Mouse (Mus musculus): ENCODE results near the gene Vti1b. TPM values are rescaled to one million over a fixed set of nuclear protein-coding genes. Genes with fewer than 3 reads are reported as not detected.

Vti1b gene
- 18.5 and 19.4 TPM in 2 replicates for polyA plus RNA-seq (2012; rRNA removed)

DNA sequence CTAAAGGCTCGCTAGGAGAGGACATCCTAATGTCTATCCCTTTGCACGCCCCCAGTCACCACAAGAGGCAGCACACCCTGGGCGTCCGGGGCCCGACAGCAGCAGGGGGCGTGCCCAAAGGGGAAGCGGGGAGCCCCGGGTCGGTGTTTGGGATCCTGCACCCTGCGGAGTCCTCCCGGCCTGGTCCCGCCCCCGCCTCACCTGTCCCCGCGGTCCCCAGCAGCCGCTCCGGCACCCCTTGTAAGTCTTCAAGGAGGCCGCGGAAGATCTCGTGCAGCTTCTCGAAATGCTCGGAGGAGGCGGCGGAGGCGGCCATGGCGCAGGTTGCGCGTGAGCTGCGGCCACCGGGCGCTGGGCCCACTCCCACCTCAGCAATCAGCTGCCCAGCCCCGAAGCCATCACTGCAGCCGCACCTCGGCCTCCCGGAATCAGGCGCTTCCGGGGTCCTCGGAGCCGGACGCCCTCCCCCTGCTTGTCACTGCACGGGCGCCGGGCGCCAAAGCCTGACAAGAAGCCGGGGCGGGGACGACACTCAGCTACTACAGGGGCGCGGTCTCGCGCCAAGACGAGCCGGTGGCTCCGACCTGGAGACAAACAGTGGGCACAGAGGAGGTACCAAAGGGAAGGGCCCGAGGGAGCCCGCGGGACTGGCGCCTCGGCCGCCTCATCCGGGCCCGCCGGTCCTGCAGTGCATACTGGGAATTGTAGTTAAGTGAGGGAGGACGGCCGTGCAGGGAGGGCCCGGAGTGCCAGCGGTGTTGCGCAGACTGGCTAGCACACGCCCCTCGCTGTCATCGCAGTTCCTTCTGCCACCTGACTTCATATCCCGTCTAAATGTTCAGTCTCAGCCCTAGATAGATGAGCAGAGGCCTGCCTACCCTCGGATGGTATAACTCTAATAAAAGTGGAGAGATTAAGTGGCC, at the start of gene Vti1b:
Gene Vti1b (minus strand): TSS at position 649 of the 923 bp plus-strand sequence.

DNA sequence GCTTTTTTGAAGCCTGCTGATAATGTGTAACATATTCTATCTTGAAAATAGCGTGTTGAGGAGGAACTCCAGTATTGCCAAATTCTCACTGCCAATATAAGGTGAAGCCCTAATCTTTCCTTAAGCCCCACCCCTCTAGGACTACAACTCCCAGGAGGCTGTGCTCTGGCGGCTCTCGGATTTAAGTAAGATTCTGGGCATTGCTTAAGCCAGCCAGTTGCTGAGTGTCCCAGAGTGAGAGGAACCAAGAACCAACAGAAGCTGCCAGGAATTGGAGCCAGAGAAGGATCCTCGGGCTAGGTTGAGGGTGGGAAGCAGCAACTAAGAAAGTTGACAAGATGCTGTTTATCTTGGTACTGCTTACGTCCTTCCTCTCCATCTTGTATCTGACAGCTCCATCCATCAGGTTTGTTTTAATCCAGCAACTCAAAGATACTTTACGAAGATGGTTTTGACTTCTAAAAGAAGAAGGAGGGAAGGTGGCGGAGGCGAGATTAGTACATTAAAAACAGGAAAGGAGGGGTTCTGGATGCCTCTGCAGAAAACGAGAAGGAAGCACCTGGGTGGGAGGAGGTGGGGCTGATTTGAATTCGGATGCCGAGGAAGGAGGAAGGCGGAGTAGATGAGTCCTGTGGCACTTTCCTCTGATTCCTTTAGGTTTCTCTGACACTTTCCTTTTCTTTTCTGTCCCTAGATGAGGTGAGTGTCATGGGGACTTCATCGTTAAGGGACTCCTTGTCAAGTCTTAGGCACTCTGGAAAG, 36.4 kb upstream of the Vti1b start, which contains the start of gene Rdh12:
Gene Rdh12 (plus strand): TSS at position 212 of the 762 bp plus-strand sequence.

DNA sequence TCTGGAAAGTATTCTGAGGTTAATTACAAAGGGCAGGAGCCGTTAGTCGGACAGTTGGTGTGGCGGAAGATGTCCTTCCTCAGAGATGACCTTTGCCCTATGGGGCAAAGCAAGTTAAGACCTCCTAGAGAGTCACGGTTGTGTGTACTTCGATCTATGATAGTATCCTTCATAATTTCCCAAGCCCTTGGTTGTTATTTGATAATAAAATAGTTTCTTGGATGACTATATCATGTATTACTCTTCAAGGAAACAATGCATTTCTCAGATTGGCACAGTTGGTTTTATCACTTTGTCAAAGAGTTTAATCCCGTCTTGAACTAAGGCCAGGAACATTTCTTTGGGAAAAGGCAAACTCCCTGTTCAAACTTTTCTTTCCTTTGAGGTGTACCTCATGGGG, 19.7 kb upstream of the Vti1b start, which contains the start of gene Rdh11:
Gene Rdh11 (minus strand): TSS at position 101 of the 400 bp plus-strand sequence.

DNA sequence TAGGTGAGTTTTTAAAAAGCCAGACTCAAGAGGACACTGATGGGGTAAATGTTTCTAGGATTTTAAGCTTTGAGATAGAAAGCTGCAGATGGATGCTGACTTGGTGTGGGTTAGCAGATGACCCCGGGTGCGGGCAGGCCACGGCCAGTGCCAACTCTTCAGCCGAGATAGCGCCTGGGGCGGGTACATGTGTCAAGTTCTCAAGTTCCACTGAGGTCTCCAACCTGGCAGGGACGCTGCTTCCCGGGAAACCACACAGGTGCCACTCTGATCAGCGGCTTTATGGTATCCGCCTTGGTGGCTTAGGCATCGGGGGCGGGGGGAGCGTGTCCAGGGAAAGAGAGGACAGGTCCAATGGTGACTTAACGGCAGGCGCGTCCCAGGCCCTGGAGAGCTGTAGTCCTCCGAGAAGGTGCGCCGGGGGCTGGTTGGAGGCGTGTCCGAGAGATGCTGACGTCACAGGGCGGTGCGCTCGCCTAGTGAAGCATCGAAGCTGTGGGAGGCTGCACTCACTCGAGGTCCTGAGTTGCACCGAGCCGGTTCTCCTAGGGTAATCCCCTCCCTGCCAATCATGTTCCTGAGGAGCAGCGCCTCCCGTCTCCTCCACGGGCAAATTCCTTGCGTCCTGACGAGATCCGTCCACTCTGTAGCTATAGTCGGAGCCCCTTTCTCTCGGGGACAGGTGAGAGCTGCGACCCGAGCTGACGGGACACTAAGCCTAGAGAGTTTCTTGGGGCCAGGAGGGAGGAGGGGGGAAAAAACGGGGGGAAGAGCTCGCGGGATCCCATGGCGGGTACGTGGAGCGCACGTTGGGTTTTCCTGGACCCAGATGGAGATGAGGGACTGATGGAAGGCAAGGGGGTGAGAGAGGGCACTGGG, 41.9 kb downstream of the Vti1b start, which contains the start of gene Arg2:
Gene Arg2 (plus strand): TSS at position 479 of the 879 bp plus-strand sequence.

Other genes with a start within 250 kb of the Vti1b start
- 2.1 and 2.6 TPM in 2 replicates for gene Tmem229b, start 165.0 kb downstream of the Vti1b start, polyA plus RNA-seq (2012; rRNA removed)
- 0.15 and 0.27 TPM in 2 replicates for gene Plekhh1, start 143.5 kb downstream of the Vti1b start, polyA plus RNA-seq (2012; rRNA removed)
- gene Pigh, start 83.0 kb downstream of the Vti1b start, polyA plus RNA-seq (2012; rRNA removed), result 3.3 and 3.5 TPM in 2 replicates
- 0.02 and 0.07 TPM in 2 replicates for gene Arg2, start 41.9 kb downstream of the Vti1b start, polyA plus RNA-seq (2012; rRNA removed)
- gene Rdh11, start 19.6 kb upstream of the Vti1b start, polyA plus RNA-seq (2012; rRNA removed), result 13.7 and 16.9 TPM in 2 replicates
- gene Rdh12, start 36.2 kb upstream of the Vti1b start, polyA plus RNA-seq (2012; rRNA removed), result 0.26 and 0.39 TPM in 2 replicates
- 10.1 and 11.9 TPM in 2 replicates for gene Zfyve26, start 123.6 kb upstream of the Vti1b start, polyA plus RNA-seq (2012; rRNA removed)
- 2.4 and 2.9 TPM in 2 replicates for gene Rad51b, start 124.6 kb upstream of the Vti1b start, polyA plus RNA-seq (2012; rRNA removed)

Measured in liver, embryonic 14 days (tissue).